Mouse (Mus musculus) ovary, postnatal 14 days (tissue): ENCODE measurements around the gene Nup88.
A peak's percentile ranks its signal among the peaks of the same experiment; 100 is the strongest.

Experiments used
- DNase-seq: peaks from one replicate; pipeline ENCODE4 v3.0.0; 2022; ENCODE audit warnings: low spot score

The Nup88 gene

GRCm38 (mm10) chr11:70969821-70970559, at the start of gene Nup88, which contains the start of gene Rpain:
Nup88 (minus strand) TSS chr11:70969973.
Rpain (plus strand) TSS chr11:70970213.
- peak; percentile 80 for DNase-seq

GRCm38 (mm10) chr11:71018416-71019200, 48.8 kb upstream of the Nup88 start:
- no peak for DNase-seq

- DNase-seq, result no peak
Observed at GRCm38 (mm10) chr11:71017051-71017450, 47.3 kb upstream of the Nup88 start.

GRCm38 (mm10) chr11:71012743-71013142, 43.0 kb upstream of the Nup88 start:
- no peak for DNase-seq

- DNase-seq, result no peak
Observed at GRCm38 (mm10) chr11:71008321-71008720, 38.5 kb upstream of the Nup88 start.

GRCm38 (mm10) chr11:71007831-71008230, 38.1 kb upstream of the Nup88 start:
- no peak for DNase-seq

- DNase-seq, result no peak
Observed at GRCm38 (mm10) chr11:71007026-71007425, 37.3 kb upstream of the Nup88 start.

GRCm38 (mm10) chr11:71005046-71005445, 35.3 kb upstream of the Nup88 start:
- DNase-seq, result no peak

GRCm38 (mm10) chr11:71004316-71004773, 34.6 kb upstream of the Nup88 start, which contains the start of gene Dhx33:
Dhx33 (minus strand) TSS chr11:71004437.
- peak; percentile 91 for DNase-seq

- no peak for DNase-seq
Observed at GRCm38 (mm10) chr11:71003611-71004315, 34.0 kb upstream of the Nup88 start.

- DNase-seq, result no peak
Observed at GRCm38 (mm10) chr11:71001167-71001566, 31.4 kb upstream of the Nup88 start.

GRCm38 (mm10) chr11:70982557-70983228, 12.9 kb upstream of the Nup88 start, which contains the start of gene C1qbp:
C1qbp (minus strand) TSS chr11:70983026.
- DNase-seq, result peak; percentile 94

GRCm38 (mm10) chr11:70982030-70982429, 12.3 kb upstream of the Nup88 start:
- DNase-seq, result no peak

- no peak for DNase-seq
Observed at GRCm38 (mm10) chr11:70980751-70981510, 11.2 kb upstream of the Nup88 start.

GRCm38 (mm10) chr11:70980232-70980631, 10.5 kb upstream of the Nup88 start:
- DNase-seq, result no peak

- no peak for DNase-seq
Observed at GRCm38 (mm10) chr11:70977293-70977692, 7.5 kb upstream of the Nup88 start.

- DNase-seq, result no peak
Observed at GRCm38 (mm10) chr11:70975193-70975592, 5.4 kb upstream of the Nup88 start.

GRCm38 (mm10) chr11:70973947-70974346, 4.2 kb upstream of the Nup88 start:
- no peak for DNase-seq

- no peak for DNase-seq
Observed at GRCm38 (mm10) chr11:70972586-70972985, 2.8 kb upstream of the Nup88 start.

GRCm38 (mm10) chr11:70970560-70971540, 1.1 kb upstream of the Nup88 start:
- no peak for DNase-seq
